Mouse (Mus musculus) ovary, postnatal 10 days (tissue): ENCODE measurements at regions not wholly inside any gene's neighbourhood (a gene's known extent, or its start where the extent isn't known, plus 50 kb on each side); places are given as distances from the start of the nearest gene placed in this dataset.

Experiments
- DNase-seq: peaks from one replicate; pipeline ENCODE4 v3.0.0; 2022; ENCODE audit warnings: low spot score

- no peak for DNase-seq
These were observed 1242.1 kb upstream of the A1bg start for GRCm38 (mm10) chr15:62164766-62165410.

- no peak for DNase-seq
These were observed 1240.4 kb upstream of the A1bg start for GRCm38 (mm10) chr15:62163203-62163602.

- DNase-seq: no peak
These were observed 1239.9 kb upstream of the A1bg start for GRCm38 (mm10) chr15:62162648-62163194.

- DNase-seq: no peak
These were observed 1239.3 kb upstream of the A1bg start for GRCm38 (mm10) chr15:62161975-62162647.

GRCm38 (mm10) chr15:62161061-62161460 lies 1238.2 kb upstream of the A1bg start:
- DNase-seq: no peak

GRCm38 (mm10) chr15:62158875-62159675 lies 1236.3 kb upstream of the A1bg start:
- DNase-seq: no peak

GRCm38 (mm10) chr15:62157200-62158033 lies 1234.6 kb upstream of the A1bg start:
- DNase-seq: no peak

- no peak for DNase-seq
These were observed 1230.4 kb upstream of the A1bg start for GRCm38 (mm10) chr15:62153222-62153621.

- no peak for DNase-seq
These were observed 1229.3 kb upstream of the A1bg start for GRCm38 (mm10) chr15:62152133-62152532.

- DNase-seq: no peak
These were observed 1228.9 kb upstream of the A1bg start for GRCm38 (mm10) chr15:62151690-62152089.

GRCm38 (mm10) chr15:62150296-62150695 lies 1227.5 kb upstream of the A1bg start:
- DNase-seq: no peak

GRCm38 (mm10) chr15:62148680-62149237 lies 1225.9 kb upstream of the A1bg start:
- no peak for DNase-seq

- no peak for DNase-seq
These were observed 1224.6 kb upstream of the A1bg start for GRCm38 (mm10) chr15:62147343-62147953.

GRCm38 (mm10) chr15:62145643-62146285 lies 1223.0 kb upstream of the A1bg start:
- no peak for DNase-seq

GRCm38 (mm10) chr15:62144776-62145564 lies 1222.2 kb upstream of the A1bg start:
- DNase-seq: no peak

GRCm38 (mm10) chr15:62139859-62140258 lies 1217.0 kb upstream of the A1bg start:
- DNase-seq: no peak

- no peak for DNase-seq
These were observed 1216.4 kb upstream of the A1bg start for GRCm38 (mm10) chr15:62139192-62139591.

GRCm38 (mm10) chr15:62138701-62139100 lies 1215.9 kb upstream of the A1bg start:
- DNase-seq: no peak

GRCm38 (mm10) chr15:62136932-62137594 lies 1214.3 kb upstream of the A1bg start:
- no peak for DNase-seq
